Mouse (Mus musculus): ENCODE results near the gene Prtn3. TPM values are rescaled to one million over a fixed set of nuclear protein-coding genes. Genes with fewer than 3 reads are reported as not detected.

Prtn3 gene
- polyA plus RNA-seq, 1 experiment from 2014 or later, result 5.6 TPM

GRCm38 (mm10) chr10:79853392-79853791, 20.9 kb upstream of the Prtn3 start:
- H3K9me3 ChIP-seq (ENCODE audit: control insufficient read depth, low read depth, low read length), result no peaks in the 10 kb centered on the region
- no peaks in the 10 kb centered on the region for H3K27me3 ChIP-seq (ENCODE audit: control insufficient read depth, insufficient read depth, low read length)
- peak; percentile 51 for ATAC-seq (ENCODE audit: insufficient number of reproducible peaks, insufficient read depth, low FRiP score, low read depth)
- H3K27ac ChIP-seq (ENCODE audit: low read length), result peak overlapping the region; percentile 100
- peaks cover 21% of the 10 kb centered on the region; the same call in 1 of the 2 replicates for H3K36me3 ChIP-seq (ENCODE audit: control insufficient read depth, insufficient read depth, low read length)
- H3K9ac ChIP-seq (replicated peaks; ENCODE audit: low read depth, low read length), result peak overlapping the region; percentile 75
- H3K4me1 ChIP-seq (ENCODE audit: control insufficient read depth, insufficient read depth, low read length), result peaks cover 46% of the 10 kb centered on the region
- peak overlapping the region; percentile 79 for H3K4me2 ChIP-seq (replicated peaks; ENCODE audit: low read depth, low read length)
- peak overlapping the region; percentile 46 for H3K4me3 ChIP-seq (ENCODE audit: low read depth, low read length)
- WGBS, result under 1% methylated on average over 15 of the region's 15 CpGs

GRCm38 (mm10) chr10:79853860-79854795, 20.1 kb upstream of the Prtn3 start, which contains the start of gene Ptbp1:
Gene Ptbp1, plus strand, starts transcription at chr10:79854427.
- H3K9me3 ChIP-seq (ENCODE audit: control insufficient read depth, low read depth, low read length), result no peaks in the 10 kb centered on the region
- H3K4me3 ChIP-seq (ENCODE audit: low read depth, low read length), result peak within 1 kb of the TSS; percentile 99
- no peaks in the 10 kb centered on the region for H3K27me3 ChIP-seq (ENCODE audit: control insufficient read depth, insufficient read depth, low read length)
- peak within 1 kb of the TSS; percentile 100 for H3K27ac ChIP-seq (ENCODE audit: low read length)
- ATAC-seq (ENCODE audit: insufficient number of reproducible peaks, insufficient read depth, low FRiP score, low read depth), result peak; percentile 89
- peaks cover 26% of the 10 kb centered on the region for H3K36me3 ChIP-seq (ENCODE audit: control insufficient read depth, insufficient read depth, low read length)
- WGBS, result under 1% methylated on average over 75 of the region's 75 CpGs
- H3K4me2 ChIP-seq (replicated peaks; ENCODE audit: low read depth, low read length), result peak within 1 kb of the TSS; percentile 84
- peak within 1 kb of the TSS; percentile 98 for H3K9ac ChIP-seq (replicated peaks; ENCODE audit: low read depth, low read length)
- peaks cover 50% of the 10 kb centered on the region for H3K4me1 ChIP-seq (ENCODE audit: control insufficient read depth, insufficient read depth, low read length)

- Histone ChIP-seq H3K4me3 (ENCODE audit: low read depth, low read length) (peak overlapping the region; percentile 99), H3K36me3 (ENCODE audit: control insufficient read depth, insufficient read depth, low read length) (peaks cover 35% of the 10 kb centered on the region), H3K9me3 (ENCODE audit: control insufficient read depth, low read depth, low read length) (no peaks in the 10 kb centered on the region), H3K27ac (ENCODE audit: low read length) (peak overlapping the region; percentile 99), H3K4me1 (ENCODE audit: control insufficient read depth, insufficient read depth, low read length) (peaks cover 50% of the 10 kb centered on the region), H3K4me2 (replicated peaks; ENCODE audit: low read depth, low read length) (peak overlapping the region; percentile 84), H3K9ac (replicated peaks; ENCODE audit: low read depth, low read length) (peak overlapping the region; percentile 98), H3K27me3 (ENCODE audit: control insufficient read depth, insufficient read depth, low read length) (no peaks in the 10 kb centered on the region)
- WGBS, result under 1% methylated on average over 74 of the region's 83 CpGs
- ATAC-seq (ENCODE audit: insufficient number of reproducible peaks, insufficient read depth, low FRiP score, low read depth), result peak; percentile 8; the same call in 1 of the 2 replicates
Measured at GRCm38 (mm10) chr10:79854801-79855541, 19.3 kb upstream of the Prtn3 start.

GRCm38 (mm10) chr10:79855558-79856184, 18.6 kb upstream of the Prtn3 start:
- Histone ChIP-seq H3K4me2 (replicated peaks; ENCODE audit: low read depth, low read length) (peak overlapping the region; percentile 84), H3K4me1 (ENCODE audit: control insufficient read depth, insufficient read depth, low read length) (peaks cover 45% of the 10 kb centered on the region), H3K27ac (ENCODE audit: low read length) (peak overlapping the region; percentile 99), H3K36me3 (ENCODE audit: control insufficient read depth, insufficient read depth, low read length) (peaks cover 42% of the 10 kb centered on the region), H3K4me3 (ENCODE audit: low read depth, low read length) (peak overlapping the region; percentile 99), H3K9ac (replicated peaks; ENCODE audit: low read depth, low read length) (peak overlapping the region; percentile 98), H3K9me3 (ENCODE audit: control insufficient read depth, low read depth, low read length) (no peaks in the 10 kb centered on the region), H3K27me3 (ENCODE audit: control insufficient read depth, insufficient read depth, low read length) (no peaks in the 10 kb centered on the region)
- WGBS, result under 1% methylated on average over 10 of the region's 10 CpGs
- no peak for ATAC-seq (ENCODE audit: insufficient number of reproducible peaks, insufficient read depth, low FRiP score, low read depth)

- H3K9me3 ChIP-seq (ENCODE audit: control insufficient read depth, low read depth, low read length), result no peaks in the 10 kb centered on the region
- peak overlapping the region; percentile 99 for H3K4me3 ChIP-seq (ENCODE audit: low read depth, low read length)
- H3K9ac ChIP-seq (replicated peaks; ENCODE audit: low read depth, low read length), result peak overlapping the region; percentile 98
- no peak for ATAC-seq (ENCODE audit: insufficient number of reproducible peaks, insufficient read depth, low FRiP score, low read depth)
- peaks cover 48% of the 10 kb centered on the region for H3K36me3 ChIP-seq (ENCODE audit: control insufficient read depth, insufficient read depth, low read length)
- WGBS, result 26% methylated on average over 6 of the region's 6 CpGs
- H3K27ac ChIP-seq (ENCODE audit: low read length), result peak overlapping the region; percentile 99; the same call in 1 of the 2 replicates
- no peaks in the 10 kb centered on the region for H3K27me3 ChIP-seq (ENCODE audit: control insufficient read depth, insufficient read depth, low read length)
- H3K4me1 ChIP-seq (ENCODE audit: control insufficient read depth, insufficient read depth, low read length), result peaks cover 45% of the 10 kb centered on the region
- peak overlapping the region; percentile 84 for H3K4me2 ChIP-seq (replicated peaks; ENCODE audit: low read depth, low read length)
Measured at GRCm38 (mm10) chr10:79856280-79856679, 18.0 kb upstream of the Prtn3 start.

- Histone ChIP-seq H3K9ac (replicated peaks; ENCODE audit: low read depth, low read length) (peak overlapping the region; percentile 98), H3K27me3 (ENCODE audit: control insufficient read depth, insufficient read depth, low read length) (no peaks in the 10 kb centered on the region), H3K27ac (ENCODE audit: low read length) (peak overlapping the region; percentile 81), H3K4me1 (ENCODE audit: control insufficient read depth, insufficient read depth, low read length) (peaks cover 40% of the 10 kb centered on the region), H3K4me2 (replicated peaks; ENCODE audit: low read depth, low read length) (peak overlapping the region; percentile 84), H3K4me3 (ENCODE audit: low read depth, low read length) (peak overlapping the region; percentile 99), H3K36me3 (ENCODE audit: control insufficient read depth, insufficient read depth, low read length) (peaks cover 54% of the 10 kb centered on the region), H3K9me3 (ENCODE audit: control insufficient read depth, low read depth, low read length) (no peaks in the 10 kb centered on the region)
- 27% methylated on average over 7 of the region's 7 CpGs for WGBS
- no peak for ATAC-seq (ENCODE audit: insufficient number of reproducible peaks, insufficient read depth, low FRiP score, low read depth)
Measured at GRCm38 (mm10) chr10:79856704-79857451, 17.4 kb upstream of the Prtn3 start.

GRCm38 (mm10) chr10:79857452-79857811, 16.8 kb upstream of the Prtn3 start:
- H3K36me3 ChIP-seq (ENCODE audit: control insufficient read depth, insufficient read depth, low read length), result peaks cover 59% of the 10 kb centered on the region
- H3K4me3 ChIP-seq (ENCODE audit: low read depth, low read length), result peak overlapping the region; percentile 99
- H3K9me3 ChIP-seq (ENCODE audit: control insufficient read depth, low read depth, low read length), result no peaks in the 10 kb centered on the region
- peak overlapping the region; percentile 84 for H3K4me2 ChIP-seq (replicated peaks; ENCODE audit: low read depth, low read length)
- no peaks in the 10 kb centered on the region for H3K27me3 ChIP-seq (ENCODE audit: control insufficient read depth, insufficient read depth, low read length)
- WGBS, result 9% methylated on average over 4 of the region's 4 CpGs
- no peak for ATAC-seq (ENCODE audit: insufficient number of reproducible peaks, insufficient read depth, low FRiP score, low read depth)
- peak overlapping the region; percentile 98 for H3K9ac ChIP-seq (replicated peaks; ENCODE audit: low read depth, low read length)
- H3K4me1 ChIP-seq (ENCODE audit: control insufficient read depth, insufficient read depth, low read length), result peaks cover 35% of the 10 kb centered on the region
- peak overlapping the region; percentile 81 for H3K27ac ChIP-seq (ENCODE audit: low read length)

All from stomach, embryonic 14.5 days (tissue).